Comparison of ENCODE assay signal across 7 mouse cellular contexts in genomic region chrX:7188311-7188807, GRCm38 (mm10).
A peak's percentile ranks its signal among the peaks of the same experiment; 100 is the strongest.
DNase-seq lines count a peak whose midpoint lies in the region; ATAC-seq and TF ChIP-seq lines count a peak whose summit lies in the region.

No protein-coding gene starts in this region.

- peak overlapping the region; percentile 52 for H3K4me2 ChIP-seq in hindbrain, postnatal 0 days (ENCODE audit: low read depth, low read length)
- H3K4me2 ChIP-seq in stomach, embryonic 15.5 days: peak overlapping the region; percentile 53

- peak; percentile 16 for DNase-seq in adipocyte (ENCODE audit: low spot score)
- DNase-seq in cerebellum, adult 9-10 months: peak; percentile 77
- peak; percentile 79 for DNase-seq in hindbrain, postnatal 0 days (ENCODE audit: low spot score)
- DNase-seq in left cerebral cortex, adult 8-10 months (ENCODE audit: low spot score in 2 of 2): peak; percentile 15 to 20

- no peaks in the 10 kb centered on the region for H3K79me2 ChIP-seq in macrophage (ENCODE audit: inconsistent target)

- H3K9ac ChIP-seq in hindbrain, postnatal 0 days (replicated peaks; ENCODE audit: low read length): peak overlapping the region; percentile 44
- H3K9ac ChIP-seq in stomach, embryonic 15.5 days: peak overlapping the region; percentile 25; the same call in 1 of the 2 replicates

- no peak for TF ChIP-seq CTCF in hindbrain, postnatal 0 days (IDR thresholded peaks at IDR 0.05; ENCODE audit: low read depth)

- WGBS in hindbrain, postnatal 0 days: 23% methylated on average over 17 of the region's 17 CpGs
- WGBS in macrophage (ENCODE audit: missing documents): 24% methylated on average over 16 of the region's 17 CpGs
- 15% methylated on average over 17 of the region's 17 CpGs for WGBS in stomach, embryonic 15.5 days

- no peaks in the 10 kb centered on the region for H3K36me3 ChIP-seq in hindbrain, postnatal 0 days (ENCODE audit: insufficient read depth, low read length)
- H3K36me3 ChIP-seq in macrophage (ENCODE audit: inconsistent target): no peaks in the 10 kb centered on the region
- H3K36me3 ChIP-seq in stomach, embryonic 15.5 days: no peaks in the 10 kb centered on the region

- peak; percentile 86 for ATAC-seq in frontal cortex, adult (ENCODE audit: low TSS enrichment)
- peak; percentile 94 for ATAC-seq in hindbrain, postnatal 0 days
- ATAC-seq in stomach, embryonic 15.5 days (ENCODE audit: insufficient read depth, low FRiP score, low read depth): peak; percentile 72

- H3K9me3 ChIP-seq in hindbrain, postnatal 0 days (ENCODE audit: low read length): no peaks in the 10 kb centered on the region
- H3K9me3 ChIP-seq in stomach, embryonic 15.5 days: no peaks in the 10 kb centered on the region

- peak overlapping the region; percentile 40 for H3K4me3 ChIP-seq in hindbrain, postnatal 0 days (ENCODE audit: low read length)
- peak overlapping the region; percentile 9; the same call in 1 of the 2 replicates for H3K4me3 ChIP-seq in macrophage (ENCODE audit: inconsistent target)
- peak overlapping the region; percentile 37 for H3K4me3 ChIP-seq in stomach, embryonic 15.5 days (replicated peaks)

- peaks cover 4% of the 10 kb centered on the region; the same call in 1 of the 2 replicates for H3K4me1 ChIP-seq in hindbrain, postnatal 0 days (ENCODE audit: insufficient read depth, low read length)
- no peaks in the 10 kb centered on the region for H3K4me1 ChIP-seq in stomach, embryonic 15.5 days

- no peaks in the 10 kb centered on the region for H3K27me3 ChIP-seq in hindbrain, postnatal 0 days (ENCODE audit: insufficient read depth, low read length)
- no peaks in the 10 kb centered on the region for H3K27me3 ChIP-seq in stomach, embryonic 15.5 days (replicated peaks)

- peak overlapping the region; percentile 82 for H3K27ac ChIP-seq in hindbrain, postnatal 0 days
- no peak overlapping the region for H3K27ac ChIP-seq in macrophage
- H3K27ac ChIP-seq in stomach, embryonic 15.5 days: peak overlapping the region; percentile 78

Comparison
In these comparisons a context has a peak if more than half of its experiments do, and no peak if none do; other contexts are left out.
1. DNase-seq: peak in every context shown above with its lines; median percentile 79 in hindbrain, postnatal 0 days; 77 in cerebellum, adult 9-10 months; 18 in left cerebral cortex, adult 8-10 months; 16 in adipocyte.